Mouse (Mus musculus): Measurements from ENCODE around the gene Eddm3b. TPM values are rescaled to one million over a fixed set of nuclear protein-coding genes. Genes with fewer than 3 reads are reported as not detected.
A peak's percentile ranks its signal among the peaks of the same experiment; 100 is the strongest.
"Not testable (repeated sequence)": the region's sequence is repeated elsewhere in the genome, so short reads cannot be mapped to it uniquely, and the experiment has no call there.

The Eddm3b gene
- polyA plus RNA-seq, 1 experiment = not detected

GRCm38 (mm10) chr14:51090077-51090781 is 24.0 kb upstream of the Eddm3b start:
- Histone ChIP-seq H3K4me1 (ENCODE audit: control insufficient read depth, insufficient read depth, insufficient read length, low read length) (no peaks in the 10 kb centered on the region), H3K27ac (replicated peaks; ENCODE audit: low read depth, low read length) (peak overlapping the region; percentile 78), H3K4me3 (ENCODE audit: insufficient read depth, low read depth, low read length) (peak overlapping the region; percentile 74)

GRCm38 (mm10) chr14:51090921-51091900 is 23.0 kb upstream of the Eddm3b start, which contains the start of the genes Rnase4 and Ang:
TSS of gene Rnase4 (plus strand) at chr14:51091077.
TSS of gene Ang (plus strand) at chr14:51091150.
- Histone ChIP-seq H3K4me3 (ENCODE audit: insufficient read depth, low read depth, low read length) (peak within 1 kb of the TSS; percentile 74), H3K4me1 (ENCODE audit: control insufficient read depth, insufficient read depth, insufficient read length, low read length) (no peaks in the 10 kb centered on the region), H3K27ac (replicated peaks; ENCODE audit: low read depth, low read length) (peak within 1 kb of the TSS; percentile 78)

GRCm38 (mm10) chr14:51092073-51092620 is 22.1 kb upstream of the Eddm3b start:
- Histone ChIP-seq H3K4me1 (ENCODE audit: control insufficient read depth, insufficient read depth, insufficient read length, low read length) (no peaks in the 10 kb centered on the region), H3K27ac (replicated peaks; ENCODE audit: low read depth, low read length) (peak overlapping the region; percentile 65), H3K4me3 (ENCODE audit: insufficient read depth, low read depth, low read length) (peak overlapping the region; percentile 30)

- Histone ChIP-seq H3K27ac (replicated peaks; ENCODE audit: low read depth, low read length) (0 out of 2 replicates have a peak overlapping the region, but pooled peaks have one; percentile 0), H3K4me3 (ENCODE audit: insufficient read depth, low read depth, low read length) (no peak overlapping the region), H3K4me1 (ENCODE audit: control insufficient read depth, insufficient read depth, insufficient read length, low read length) (no peaks in the 10 kb centered on the region)
Observed at GRCm38 (mm10) chr14:51093496-51093895, 20.7 kb upstream of the Eddm3b start.

GRCm38 (mm10) chr14:51094096-51094875 is 19.9 kb upstream of the Eddm3b start:
- H3K27ac ChIP-seq (replicated peaks; ENCODE audit: low read depth, low read length) = peak overlapping the region; percentile 45
- H3K4me3 ChIP-seq (ENCODE audit: insufficient read depth, low read depth, low read length) = no peak overlapping the region
- H3K4me1 ChIP-seq (ENCODE audit: control insufficient read depth, insufficient read depth, insufficient read length, low read length) = no peaks in the 10 kb centered on the region

GRCm38 (mm10) chr14:51094921-51095320 is 19.3 kb upstream of the Eddm3b start:
- H3K4me1 ChIP-seq (ENCODE audit: control insufficient read depth, insufficient read depth, insufficient read length, low read length) = no peaks in the 10 kb centered on the region
- 0 out of 2 replicates have a peak overlapping the region, but pooled peaks have one; percentile 28 for H3K27ac ChIP-seq (replicated peaks; ENCODE audit: low read depth, low read length)
- no peak overlapping the region for H3K4me3 ChIP-seq (ENCODE audit: insufficient read depth, low read depth, low read length)

- H3K4me1 ChIP-seq (ENCODE audit: control insufficient read depth, insufficient read depth, insufficient read length, low read length) = no peaks in the 10 kb centered on the region
- H3K27ac ChIP-seq (replicated peaks; ENCODE audit: low read depth, low read length) = peak overlapping the region; percentile 45; the same call in 1 of the 2 replicates
- H3K4me3 ChIP-seq (ENCODE audit: insufficient read depth, low read depth, low read length) = no peak overlapping the region
Observed at GRCm38 (mm10) chr14:51095736-51096524, 18.3 kb upstream of the Eddm3b start.

- H3K4me1 ChIP-seq (ENCODE audit: control insufficient read depth, insufficient read depth, insufficient read length, low read length); H3K27ac ChIP-seq (replicated peaks; ENCODE audit: low read depth, low read length); H3K4me3 ChIP-seq (ENCODE audit: insufficient read depth, low read depth, low read length): not testable (repeated sequence)
Observed at GRCm38 (mm10) chr14:51098300-51098699, 15.9 kb upstream of the Eddm3b start.

GRCm38 (mm10) chr14:51098921-51099320 is 15.3 kb upstream of the Eddm3b start:
- H3K27ac ChIP-seq (replicated peaks; ENCODE audit: low read depth, low read length) = no peak overlapping the region
- H3K4me3 ChIP-seq (ENCODE audit: insufficient read depth, low read depth, low read length) = no peak overlapping the region
- no peaks in the 10 kb centered on the region for H3K4me1 ChIP-seq (ENCODE audit: control insufficient read depth, insufficient read depth, insufficient read length, low read length)

GRCm38 (mm10) chr14:51101284-51101683 is 12.9 kb upstream of the Eddm3b start:
- Histone ChIP-seq H3K4me1 (ENCODE audit: control insufficient read depth, insufficient read depth, insufficient read length, low read length) (no peaks in the 10 kb centered on the region), H3K27ac (replicated peaks; ENCODE audit: low read depth, low read length) (no peak overlapping the region), H3K4me3 (ENCODE audit: insufficient read depth, low read depth, low read length) (no peak overlapping the region)

- Histone ChIP-seq H3K27ac (replicated peaks; ENCODE audit: low read depth, low read length) (no peak overlapping the region), H3K4me1 (ENCODE audit: control insufficient read depth, insufficient read depth, insufficient read length, low read length) (no peaks in the 10 kb centered on the region), H3K4me3 (ENCODE audit: insufficient read depth, low read depth, low read length) (no peak overlapping the region)
Observed at GRCm38 (mm10) chr14:51103217-51103616, 11.0 kb upstream of the Eddm3b start.

- H3K4me1 ChIP-seq (ENCODE audit: control insufficient read depth, insufficient read depth, insufficient read length, low read length) = no peaks in the 10 kb centered on the region
Observed at GRCm38 (mm10) chr14:51104366-51104765, 9.9 kb upstream of the Eddm3b start.

GRCm38 (mm10) chr14:51106449-51106967 is 7.7 kb upstream of the Eddm3b start:
- Histone ChIP-seq H3K4me1 (ENCODE audit: control insufficient read depth, insufficient read depth, insufficient read length, low read length) (no peaks in the 10 kb centered on the region), H3K27ac (replicated peaks; ENCODE audit: low read depth, low read length) (no peak overlapping the region), H3K4me3 (ENCODE audit: insufficient read depth, low read depth, low read length) (no peak overlapping the region)

More at GRCm38 (mm10) chr14:51104366-51104765, 9.9 kb upstream of the Eddm3b start:
- Histone ChIP-seq H3K27ac (replicated peaks; ENCODE audit: low read depth, low read length) (no peak overlapping the region), H3K4me3 (ENCODE audit: insufficient read depth, low read depth, low read length) (no peak overlapping the region)

Measured in brown adipose tissue, adult 24 weeks (tissue).